Mouse (Mus musculus) hindbrain, postnatal 0 days (tissue): ENCODE measurements at regions not wholly inside any gene's neighbourhood (a gene's known extent, or its start where the extent isn't known, plus 50 kb on each side); places are given as distances from the start of the nearest gene placed in this dataset.

Experiments used
- ATAC-seq: fragments of 200-750 bp; cut with Nextera tagmentation; 2 replicates; pipeline ENCODE4 v1.8.0; 2017; ENCODE audit warnings: mild to moderate bottlenecking, moderate TSS enrichment, moderate library complexity
- DNase-seq: peaks from one replicate; pipeline ENCODE4 v3.0.0-alpha.2; 2015; ENCODE audit warnings: low spot score
- H3K27ac ChIP-seq: fragments of 300-500 bp; sonication (generic); 2 replicates; pipeline ENCODE4 v1.5.1; 2014; ENCODE audit warnings: mild to moderate bottlenecking
- H3K27me3 ChIP-seq: fragments of 300-500 bp; sonication (generic); 2 replicates; pipeline ENCODE4 v1.6.1; 2014; ENCODE audit warnings: low read length, mixed read lengths; ENCODE audit not compliant: insufficient read depth
- H3K36me3 ChIP-seq: fragments of 300-500 bp; sonication (generic); 2 replicates; pipeline ENCODE4 v1.6.1; 2014; ENCODE audit warnings: low read length, mixed read lengths; ENCODE audit not compliant: insufficient read depth
- H3K4me1 ChIP-seq: fragments of 300-500 bp; sonication (generic); 2 replicates; pipeline ENCODE4 v1.6.1; 2014; ENCODE audit warnings: antibody characterized with exemption, low read length, mixed read lengths; ENCODE audit not compliant: insufficient read depth
- H3K4me2 ChIP-seq: fragments of 300-500 bp; sonication (generic); 2 replicates; pipeline ENCODE4 v1.6.1; 2014; ENCODE audit warnings: low read depth, mild to moderate bottlenecking, low read length, moderate library complexity, mixed read lengths
- H3K4me3 ChIP-seq: fragments of 300-500 bp; sonication (generic); 2 replicates; pipeline ENCODE4 v1.5.1; 2014; ENCODE audit warnings: low read length
- H3K9ac ChIP-seq: fragments of 300-500 bp; sonication (generic); replicated peaks from 2 replicates; pipeline ENCODE4 v1.6.1; 2014; ENCODE audit warnings: mild to moderate bottlenecking, low read length, moderate library complexity, mixed read lengths
- H3K9me3 ChIP-seq: fragments of 300-500 bp; sonication (generic); 2 replicates; pipeline ENCODE4 v1.6.1; 2016; ENCODE audit warnings: low read length, mixed read lengths
- CTCF ChIP-seq: IDR thresholded peaks from 2 replicates; pipeline ENCODE4 v1.5.1; 2016; ENCODE audit warnings: antibody characterized with exemption, control low read depth, low read depth
- WGBS: fragments of 180-500 bp; shearing (Covaris S2); extraction: QIAGEN DNeasy Blood & Tissue Kit; methylation state at CpG from one replicate; pipeline ENCODE4 v1.1.7; 2014; 5-methylcytosine and 5-hydroxymethylcytosine counted together

DNA sequence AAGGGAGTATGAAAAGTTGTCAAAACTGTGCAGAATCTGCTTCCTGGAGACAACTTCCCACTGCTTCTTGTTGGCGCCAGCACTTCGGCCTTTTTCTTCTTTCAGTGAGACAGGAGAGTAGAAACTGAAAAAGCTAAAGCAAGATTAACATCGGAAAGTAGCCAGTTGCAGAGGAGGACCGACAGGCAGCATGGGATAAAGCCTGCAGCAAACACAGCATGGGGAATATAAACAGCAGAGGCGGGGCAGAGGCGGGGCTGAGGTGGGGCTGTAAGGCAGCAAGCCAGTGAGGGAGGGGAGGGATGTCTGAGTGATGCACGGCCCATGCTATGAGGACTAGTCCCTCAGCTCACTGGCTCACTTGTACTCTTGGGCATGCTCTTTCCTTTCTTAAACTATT is 65.5 kb upstream of the C2cd4b start:
- Histone ChIP-seq H3K27ac (no peak overlapping the region), H3K9ac (no peak overlapping the region), H3K36me3 (no peaks in the 10 kb centered on the region), H3K4me2 (no peak overlapping the region), H3K9me3 (no peaks in the 10 kb centered on the region), H3K4me1 (no peaks in the 10 kb centered on the region), H3K27me3 (no peaks in the 10 kb centered on the region), H3K4me3 (no peak overlapping the region)
- DNase-seq (peak; percentile 16), ATAC-seq (no peak)
- 18% methylated on average over 7 of the region's 7 CpGs for WGBS
- no peak for TF ChIP-seq CTCF

DNA sequence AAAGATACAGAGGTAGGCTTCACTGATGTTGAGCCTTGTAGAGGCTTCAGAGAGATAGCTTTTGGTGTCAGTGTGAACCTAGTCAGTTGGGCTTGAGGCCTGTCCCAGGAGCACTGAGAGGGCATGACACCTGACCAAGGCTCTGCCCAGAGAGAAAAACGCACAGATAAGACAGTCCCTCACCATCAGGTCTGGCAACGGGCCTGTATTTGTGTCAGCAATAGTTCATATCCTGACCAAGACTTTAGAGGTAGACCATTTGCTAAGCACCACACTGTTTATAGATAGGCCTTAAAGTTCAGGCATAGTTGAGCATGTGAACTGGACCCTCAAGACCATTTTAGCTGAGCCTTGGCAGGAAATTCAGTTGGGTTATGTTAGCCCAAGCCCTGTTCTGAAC is 60.4 kb upstream of the C2cd4b start:
- ATAC-seq (no peak), DNase-seq (no peak)
- Histone ChIP-seq H3K9ac (no peak overlapping the region), H3K9me3 (no peaks in the 10 kb centered on the region), H3K4me3 (no peak overlapping the region), H3K36me3 (no peaks in the 10 kb centered on the region), H3K27me3 (no peaks in the 10 kb centered on the region), H3K4me2 (no peak overlapping the region), H3K27ac (no peak overlapping the region), H3K4me1 (peaks cover 7% of the 10 kb centered on the region; the same call in 1 of the 2 replicates)
- WGBS = 98% methylated on average over 2 of the region's 2 CpGs
- no peak for TF ChIP-seq CTCF

DNA sequence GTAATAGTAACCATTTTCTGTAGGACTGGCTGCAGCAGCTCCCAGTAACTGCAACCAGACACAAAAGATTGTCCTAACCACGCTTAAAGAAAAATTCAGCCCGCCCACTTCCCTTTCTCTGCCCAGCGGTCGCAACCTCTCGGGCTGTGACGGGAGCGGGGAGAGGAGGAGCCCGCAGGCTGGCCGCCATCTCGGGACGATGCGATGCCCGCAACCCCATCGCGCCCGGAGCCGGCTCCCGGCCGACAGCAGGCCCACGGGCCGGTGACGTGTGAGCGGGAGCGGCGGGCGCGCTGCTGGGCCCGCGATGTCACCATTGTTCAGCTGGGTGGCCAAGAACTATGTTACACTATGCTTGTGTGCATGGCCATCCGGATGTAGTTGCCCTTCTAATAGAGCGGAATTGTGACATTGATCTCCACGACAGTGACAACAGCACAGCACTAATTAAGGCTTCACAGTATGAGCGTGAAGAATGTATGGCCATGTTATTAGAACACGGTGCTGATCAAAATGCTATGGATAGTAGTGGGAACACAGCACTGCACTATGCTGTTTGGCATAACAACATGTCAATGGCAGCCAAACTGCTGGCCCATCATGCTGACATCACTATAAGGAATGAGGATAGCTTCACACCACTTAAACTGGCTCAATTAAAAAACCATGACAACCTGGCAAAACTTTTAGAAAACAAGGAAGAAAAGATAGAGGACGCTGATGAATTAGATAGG is 59.2 kb upstream of the C2cd4b start:
- peak; percentile 54 for DNase-seq
- Histone ChIP-seq H3K4me1 (peaks cover 7% of the 10 kb centered on the region; the same call in 1 of the 2 replicates), H3K9me3 (no peaks in the 10 kb centered on the region), H3K9ac (peak overlapping the region; percentile 45; the same call in 1 of the 2 replicates), H3K4me3 (peak overlapping the region; percentile 32), H3K36me3 (no peaks in the 10 kb centered on the region), H3K27me3 (no peaks in the 10 kb centered on the region), H3K4me2 (peak overlapping the region; percentile 63), H3K27ac (peak overlapping the region; percentile 20; the same call in 1 of the 2 replicates)
- ATAC-seq = peak; percentile 77
- no peak for TF ChIP-seq CTCF
- 14% methylated on average over 35 of the region's 35 CpGs for WGBS

DNA sequence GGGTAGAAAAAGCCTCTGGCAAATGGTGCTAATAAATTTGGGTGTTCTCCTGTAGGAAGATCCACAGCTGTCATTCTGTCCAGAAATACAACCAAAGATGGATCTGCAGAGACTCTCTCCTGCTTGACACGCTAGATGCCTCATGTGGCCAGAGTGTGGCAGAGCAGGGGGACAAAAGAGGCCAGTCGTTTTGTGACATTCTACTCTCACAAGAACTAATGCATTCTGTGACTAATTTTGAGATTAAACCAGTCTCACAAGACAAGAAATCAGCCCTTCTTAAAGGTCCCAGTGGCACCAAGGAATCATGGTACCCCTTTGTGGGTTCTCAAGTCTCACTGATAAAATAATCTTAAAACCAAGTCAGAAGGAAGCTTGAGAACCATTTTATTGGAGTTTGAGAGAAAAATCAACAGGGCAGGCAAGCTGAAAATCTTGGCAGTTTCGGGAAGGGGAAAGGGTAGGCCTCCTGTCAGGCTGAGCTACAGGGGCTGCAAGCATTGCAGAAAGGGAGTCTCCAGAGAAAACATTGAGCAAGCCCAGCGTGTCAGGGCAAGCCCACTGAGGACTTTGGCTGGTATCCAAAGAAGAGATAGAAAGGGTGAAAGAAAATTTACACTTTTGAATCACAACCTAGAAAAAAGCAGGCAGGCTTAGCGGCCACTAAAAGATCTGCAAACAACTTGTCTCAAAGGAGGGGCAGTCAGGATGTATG is 50.8 kb upstream of the C2cd4b start:
- H3K9ac ChIP-seq = no peak overlapping the region
- no peak overlapping the region for H3K27ac ChIP-seq
- H3K4me2 ChIP-seq = no peak overlapping the region
- H3K4me3 ChIP-seq = no peak overlapping the region
- no peaks in the 10 kb centered on the region for H3K9me3 ChIP-seq
- H3K36me3 ChIP-seq = no peaks in the 10 kb centered on the region
- TF ChIP-seq CTCF = peak; percentile 37
- no peaks in the 10 kb centered on the region for H3K4me1 ChIP-seq
- DNase-seq (peak; percentile 7), ATAC-seq (no peak)
- H3K27me3 ChIP-seq = no peaks in the 10 kb centered on the region
- WGBS = 37% methylated on average over 5 of the region's 5 CpGs
